Mouse (Mus musculus) ovary, postnatal 14 days (tissue): ENCODE results near the gene Vmn2r34.
"Not testable (repeated sequence)": the region's sequence is repeated elsewhere in the genome, so short reads cannot be mapped to it uniquely, and the experiment has no call there.

Experiments used
- DNase-seq: peaks from one replicate; pipeline ENCODE4 v3.0.0; 2022; ENCODE audit warnings: low spot score

Vmn2r34 gene

GRCm38 (mm10) chr7:7689413-7689812, at the start of gene Vmn2r34:
TSS of gene Vmn2r34 (minus strand) at chr7:7689513.
- not testable (repeated sequence) for DNase-seq

GRCm38 (mm10) chr7:7674032-7674431, 15.3 kb downstream of the Vmn2r34 start:
- DNase-seq: not testable (repeated sequence)
